In genomic region chr1:192136561-192137290, GRCm38 (mm10) we compare ENCODE assay signal across 8 mouse cellular contexts. TPM values are rescaled to one million over a fixed set of nuclear protein-coding genes. Genes with fewer than 3 reads are reported as not detected.
DNase-seq lines count a peak whose midpoint lies in the region; ATAC-seq lines count a peak whose summit lies in the region.

No protein-coding gene starts in this region.

- under 1% methylated on average over 48 of the region's 55 CpGs for WGBS in hindbrain, embryonic 16.5 days

- H3K27ac ChIP-seq in hindbrain, embryonic 16.5 days (ENCODE audit: low read depth, low read length) = peak overlapping the region; percentile 99

- H3K4me1 ChIP-seq in hindbrain, embryonic 16.5 days (ENCODE audit: control insufficient read depth, insufficient read depth, low read depth, low read length) = peaks cover 14% of the 10 kb centered on the region

- peak; percentile 91 for DNase-seq in ZHBTc4 (ENCODE audit: low read depth, low spot score)
- DNase-seq in cerebellum, postnatal 4 days (ENCODE audit: low spot score in 2 of 2) = peak; percentile 48 to 79
- DNase-seq in gastrocnemius, adult 18-20 months (ENCODE audit: low spot score) = peak; percentile 79
- DNase-seq in left cerebral cortex, adult 18-20 months (ENCODE audit: low spot score in 2 of 2) = peak; percentile 81
- peak; percentile 84 to 92 for DNase-seq in lung, postnatal 4 days
- DNase-seq in retina, postnatal 1 day = peak; percentile 93
- peak; percentile 75 for DNase-seq in thymus, postnatal 4 days

- H3K4me2 ChIP-seq in hindbrain, embryonic 16.5 days (ENCODE audit: low read length) = peak overlapping the region; percentile 63

- H3K9ac ChIP-seq in hindbrain, embryonic 16.5 days (ENCODE audit: low read depth, low read length) = peak overlapping the region; percentile 99

- peak; percentile 88 for ATAC-seq in hindbrain, embryonic 16.5 days

- no peaks in the 10 kb centered on the region for H3K27me3 ChIP-seq in hindbrain, embryonic 16.5 days (replicated peaks; ENCODE audit: control insufficient read depth, insufficient read depth, low read length)

- peaks cover 3% of the 10 kb centered on the region; the same call in 1 of the 2 replicates for H3K36me3 ChIP-seq in hindbrain, embryonic 16.5 days (ENCODE audit: control insufficient read depth, insufficient read depth, low read length)

- H3K4me3 ChIP-seq in hindbrain, embryonic 16.5 days (ENCODE audit: low read length) = peak overlapping the region; percentile 94

- no peaks in the 10 kb centered on the region for H3K9me3 ChIP-seq in hindbrain, embryonic 16.5 days (ENCODE audit: control insufficient read depth, low read length)

RNA-seq across cellular contexts. Expression of gene Rcor3, which starts 1.1 kb away (rescaled TPM):
- 10 to 100 TPM; 25.3 to 32.8 TPM for total RNA-seq in gastrocnemius, adult 18-20 months (2021)
- 40.8 and 42.1 TPM in 2 replicates for polyA plus RNA-seq in hindbrain, embryonic 16.5 days (2015; fragmentation: Nextera tagmentation; extraction: Ambion mirVana)
- total RNA-seq in left cerebral cortex, adult 18-20 months (2021) = 10 to 100 TPM; 27.3 to 28.7 TPM

RNA-seq across cellular contexts. Expression of gene Traf5, which starts 44.4 kb away (rescaled TPM):
- 1 to 10 TPM; 1.5 to 3.6 TPM for total RNA-seq in gastrocnemius, adult 18-20 months (2021)
- polyA plus RNA-seq in hindbrain, embryonic 16.5 days (2015; fragmentation: Nextera tagmentation; extraction: Ambion mirVana) = 2.2 and 2.5 TPM in 2 replicates
- total RNA-seq in left cerebral cortex, adult 18-20 months (2021) = 1 to 10 TPM; 4.6 to 7.4 TPM

RNA-seq across cellular contexts. Expression of gene Kcnh1, which starts 53.8 kb away (rescaled TPM):
- under 1 TPM in 1 of 2 experiments, not detected in 1; 0.05 TPM for total RNA-seq in gastrocnemius, adult 18-20 months (2021)
- 3.5 and 3.7 TPM in 2 replicates for polyA plus RNA-seq in hindbrain, embryonic 16.5 days (2015; fragmentation: Nextera tagmentation; extraction: Ambion mirVana)
- 10 to 100 TPM; 63.8 to 73.9 TPM for total RNA-seq in left cerebral cortex, adult 18-20 months (2021)

Comparison
In these comparisons a context has a peak if more than half of its experiments do, and no peak if none do; other contexts are left out.
1. Peak in every context shown above with its lines: DNase-seq, ATAC-seq, H3K4me3 ChIP-seq and H3K27ac ChIP-seq.
2. RNA of gene Kcnh1, which starts 53.8 kb away (total RNA-seq): 63.8 to 73.9 TPM in left cerebral cortex, adult 18-20 months; 0.05 TPM in gastrocnemius, adult 18-20 months; every median in the first group is over 10 times any median in the second.